Mouse (Mus musculus) hindlimb bud, embryonic 11.5 days (tissue): ENCODE measurements around the gene Ackr4.
A peak's percentile ranks its signal among the peaks of the same experiment; 100 is the strongest.

ENCODE experiments used
- DNase-seq: peaks from one replicate; pipeline ENCODE4 v3.0.0-alpha.2; 2012; ENCODE audit warnings: low read depth, low spot score; ENCODE audit errors: extremely low spot score

Gene Ackr4

GRCm38 (mm10) chr9:104107482-104107881 lies 19.3 kb downstream of the Ackr4 start:
- DNase-seq, result no peak

GRCm38 (mm10) chr9:104106930-104107329 lies 19.8 kb downstream of the Ackr4 start:
- DNase-seq, result no peak

- DNase-seq, result no peak
These were observed 21.7 kb downstream of the Ackr4 start for GRCm38 (mm10) chr9:104104986-104105385.

DNA sequence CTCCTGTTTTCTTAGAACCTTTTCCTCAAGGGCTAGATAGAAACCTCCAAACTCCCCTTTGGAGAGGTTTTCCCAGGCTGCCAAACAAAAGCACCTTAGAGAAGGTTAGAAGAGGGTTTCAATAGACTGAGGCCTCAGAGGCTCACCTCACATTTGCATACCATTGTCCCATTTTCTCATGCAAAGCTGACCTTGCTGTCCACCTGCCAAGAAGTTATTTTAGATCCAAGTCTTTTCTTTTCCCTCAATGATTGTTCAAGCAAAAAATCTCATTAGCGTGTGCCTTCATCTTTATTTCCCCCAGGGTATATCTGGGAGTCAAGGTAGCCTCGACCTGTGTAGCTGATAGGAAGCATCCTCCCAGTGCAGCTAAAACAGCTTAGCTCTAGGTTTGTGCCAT lies 23.8 kb downstream of the Ackr4 start:
- no peak for DNase-seq

- DNase-seq, result no peak
These were observed 24.4 kb downstream of the Ackr4 start for GRCm38 (mm10) chr9:104102301-104102700.

DNA sequence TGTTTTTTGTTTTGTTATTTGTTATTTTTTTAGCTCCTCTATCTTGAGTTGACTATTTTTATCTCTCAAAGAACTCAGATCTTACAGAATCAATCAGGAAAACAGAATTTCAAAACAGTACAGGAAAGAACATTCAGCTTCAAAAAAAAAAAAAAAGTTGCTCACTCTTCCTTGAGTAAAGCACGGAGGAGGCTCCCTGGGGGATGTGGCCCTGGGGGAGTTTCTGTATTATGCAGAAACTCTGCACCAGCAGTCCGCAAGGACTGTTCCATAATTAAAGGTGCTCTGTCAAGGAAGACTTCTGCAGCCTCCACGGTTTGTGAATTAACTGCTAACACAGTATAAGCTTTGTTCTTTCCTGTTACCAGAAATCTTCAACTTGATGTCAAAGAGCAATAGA lies 25.3 kb downstream of the Ackr4 start:
- no peak for DNase-seq

GRCm38 (mm10) chr9:104100822-104101221 lies 25.9 kb downstream of the Ackr4 start:
- DNase-seq, result no peak

GRCm38 (mm10) chr9:104099060-104099459 lies 27.7 kb downstream of the Ackr4 start:
- no peak for DNase-seq

DNA sequence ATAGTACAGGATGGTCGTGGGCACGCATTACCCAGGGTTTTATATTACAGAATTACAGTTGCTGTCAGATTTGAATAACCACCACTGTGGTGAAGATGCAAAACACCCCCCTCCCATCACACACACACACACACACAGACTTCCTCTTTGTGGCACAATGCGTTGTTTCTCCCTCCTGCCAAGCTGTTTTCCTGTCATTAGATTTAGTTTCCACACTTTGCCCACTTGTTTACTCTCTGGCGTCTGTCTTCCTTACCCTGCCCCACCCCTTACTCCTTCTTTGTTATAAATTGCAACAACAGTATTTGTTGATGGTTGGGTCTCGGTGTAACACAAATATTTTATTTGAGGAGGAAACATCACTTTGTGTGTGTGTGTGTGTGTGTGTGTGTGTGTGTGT lies 28.5 kb downstream of the Ackr4 start:
- no peak for DNase-seq

GRCm38 (mm10) chr9:104092945-104093344 lies 33.8 kb downstream of the Ackr4 start:
- no peak for DNase-seq

DNA sequence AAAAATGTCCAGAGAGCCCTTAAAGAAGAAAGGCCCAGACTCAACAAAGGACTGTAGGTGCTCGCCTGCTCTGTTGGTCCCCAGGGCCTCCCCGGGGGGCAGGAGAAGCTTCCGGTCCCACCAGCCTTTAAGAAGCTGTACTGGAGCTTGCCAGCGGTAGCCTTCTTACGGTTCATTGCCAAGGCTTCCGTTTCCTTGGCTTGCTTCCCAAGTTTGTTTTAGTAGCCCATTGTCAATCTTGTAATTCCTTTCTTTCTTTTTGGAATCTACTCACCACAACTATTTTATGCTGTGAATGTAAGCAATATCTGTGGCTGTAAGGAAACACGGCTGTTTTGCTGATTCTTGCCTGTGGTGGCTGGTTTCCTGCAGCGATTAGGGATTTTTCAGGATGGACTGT lies 38.2 kb downstream of the Ackr4 start:
- no peak for DNase-seq

DNA sequence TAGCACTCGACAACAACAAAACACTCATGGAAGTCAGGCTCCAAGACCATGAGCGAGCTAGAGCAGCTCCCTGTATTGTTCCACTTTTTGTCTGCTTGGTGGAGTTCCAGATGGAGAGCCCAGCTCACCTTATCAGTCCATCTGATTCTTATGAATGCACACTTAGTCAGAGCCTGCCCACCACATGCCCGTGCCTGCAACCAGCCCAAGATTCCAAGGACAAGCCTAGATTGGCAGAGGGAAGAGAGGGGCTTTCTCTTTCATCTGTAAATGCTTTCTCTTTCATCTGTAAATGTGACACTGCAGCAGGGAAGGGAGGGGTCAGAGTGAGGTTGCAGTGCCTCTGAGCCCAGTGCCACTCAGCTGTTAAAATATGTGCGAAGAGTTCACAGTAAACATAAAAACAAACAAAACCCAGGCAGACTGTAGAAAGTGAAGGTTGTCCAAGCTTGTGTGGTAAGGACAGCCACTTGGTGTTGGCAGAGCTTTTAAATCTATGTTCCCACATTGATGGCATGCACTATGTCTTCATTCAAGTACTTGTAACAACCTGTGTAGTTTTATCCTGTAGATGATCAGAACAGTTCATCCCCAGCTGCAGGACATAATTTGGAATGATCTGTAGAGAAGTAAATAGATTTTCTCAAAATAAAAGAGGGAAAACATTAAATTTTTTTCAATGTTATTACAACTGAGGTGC lies 40.9 kb downstream of the Ackr4 start:
- no peak for DNase-seq

DNA sequence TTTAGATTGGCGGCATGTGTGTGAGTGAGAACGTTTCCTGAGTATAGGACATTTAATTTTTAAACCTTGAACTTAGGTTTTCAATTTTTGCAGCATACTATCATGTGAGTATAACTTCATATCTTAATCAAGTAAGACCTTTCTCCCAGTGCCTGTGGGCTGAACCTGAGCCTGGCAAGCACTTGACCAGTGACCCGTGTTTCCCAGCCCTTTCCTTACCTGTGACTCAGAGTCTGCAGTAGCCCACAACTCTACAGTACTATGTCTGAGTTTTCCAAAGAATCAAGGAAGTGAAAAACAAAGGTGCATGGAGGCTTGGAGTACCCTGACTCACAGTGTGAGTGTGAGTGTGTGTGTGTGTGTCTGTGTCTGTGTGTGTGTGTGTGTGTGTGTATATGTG lies 46.7 kb downstream of the Ackr4 start:
- no peak for DNase-seq

DNA sequence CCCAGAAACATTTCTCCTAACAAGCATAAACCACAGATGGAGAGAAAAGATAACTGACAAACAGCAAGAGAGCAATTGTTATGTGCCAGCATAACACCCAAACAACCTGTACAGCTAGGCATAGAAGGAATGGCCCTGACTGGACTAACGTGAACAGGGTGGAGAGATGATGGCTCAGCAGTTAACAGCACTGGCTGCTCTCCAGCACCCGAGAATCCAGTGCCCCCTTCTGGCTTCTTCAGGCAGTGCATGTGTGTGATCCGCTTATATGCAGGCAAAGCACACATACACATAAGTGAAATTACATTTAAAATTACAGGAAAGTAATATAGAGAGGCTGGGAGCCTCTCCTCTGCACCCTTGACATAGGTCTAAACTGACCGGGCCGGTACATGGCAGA lies 47.4 kb downstream of the Ackr4 start:
- no peak for DNase-seq

DNA sequence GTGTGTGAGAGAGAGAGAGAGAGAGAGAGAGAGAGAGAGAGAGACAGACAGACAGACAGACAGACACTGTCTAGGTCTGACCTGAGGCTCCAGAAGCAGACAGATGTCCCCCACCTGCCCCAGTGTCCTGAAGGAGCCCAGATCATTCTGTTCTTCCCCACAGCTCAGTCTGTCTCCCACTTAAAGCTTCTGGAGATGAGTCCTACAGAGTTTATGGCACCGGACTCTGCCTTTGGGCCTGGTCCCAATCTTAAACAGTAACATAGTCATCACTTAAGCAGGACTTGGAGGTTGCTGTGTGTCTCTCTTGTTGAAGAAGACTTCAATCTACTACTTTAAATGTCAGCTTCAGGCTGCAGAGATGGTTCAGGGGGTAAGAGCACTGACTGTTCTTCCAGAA lies 48.0 kb downstream of the Ackr4 start:
- no peak for DNase-seq

GRCm38 (mm10) chr9:104075808-104076207 lies 50.9 kb downstream of the Ackr4 start:
- no peak for DNase-seq

DNA sequence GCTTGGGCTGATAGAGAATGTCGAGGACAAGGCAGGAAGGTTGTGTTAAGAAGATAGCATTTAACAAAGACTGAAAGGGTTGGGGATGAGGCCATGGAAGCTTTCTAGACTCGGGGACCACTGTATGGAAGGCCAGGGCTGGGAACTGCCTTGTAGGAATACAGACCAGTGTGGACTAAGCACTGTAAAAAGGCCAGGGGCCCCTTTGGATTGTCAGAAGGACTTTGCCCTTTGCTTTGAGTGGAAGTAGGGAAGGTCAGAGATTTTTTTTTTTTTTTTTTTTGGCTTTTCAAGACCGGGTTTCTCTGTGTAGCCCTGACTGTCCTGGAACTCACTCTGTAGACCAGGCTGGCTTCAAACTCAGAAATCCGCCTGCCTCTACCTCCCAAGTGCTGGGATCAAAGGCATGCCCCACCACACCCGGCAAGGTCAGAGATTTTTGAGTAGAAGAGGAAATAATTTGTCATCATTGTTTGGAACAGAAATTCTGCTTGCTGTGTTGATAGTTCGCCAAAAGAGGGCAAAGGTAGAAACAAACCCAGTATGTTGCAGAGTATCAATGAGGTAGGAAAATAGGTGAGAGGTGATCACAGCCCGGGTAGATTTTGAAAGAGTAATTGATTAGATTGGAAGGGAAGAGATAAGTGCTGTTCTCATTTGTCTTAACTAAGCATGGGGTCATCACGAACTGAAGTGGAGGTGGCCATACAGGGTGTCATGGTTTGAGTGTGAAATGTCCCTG lies 55.7 kb downstream of the Ackr4 start:
- no peak for DNase-seq

DNA sequence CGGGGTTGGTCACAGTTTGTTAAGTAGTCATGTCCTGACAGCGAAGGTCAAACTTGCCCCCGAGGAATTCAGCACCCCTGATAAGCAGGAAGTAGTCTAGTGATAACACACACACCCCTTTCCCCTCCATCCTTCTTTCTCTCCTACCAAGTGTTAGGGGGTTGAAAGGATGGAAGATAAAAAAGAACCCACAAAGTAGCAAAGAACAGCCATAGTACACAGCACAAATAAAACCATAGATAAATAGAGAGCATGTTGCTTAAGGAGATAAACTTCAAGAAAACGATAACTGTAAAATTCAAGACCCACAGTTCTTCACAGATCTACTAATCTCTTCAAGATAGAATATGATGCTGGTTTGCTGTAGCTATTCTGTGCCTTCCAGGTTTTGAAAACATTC lies 56.5 kb downstream of the Ackr4 start:
- DNase-seq, result no peak

DNA sequence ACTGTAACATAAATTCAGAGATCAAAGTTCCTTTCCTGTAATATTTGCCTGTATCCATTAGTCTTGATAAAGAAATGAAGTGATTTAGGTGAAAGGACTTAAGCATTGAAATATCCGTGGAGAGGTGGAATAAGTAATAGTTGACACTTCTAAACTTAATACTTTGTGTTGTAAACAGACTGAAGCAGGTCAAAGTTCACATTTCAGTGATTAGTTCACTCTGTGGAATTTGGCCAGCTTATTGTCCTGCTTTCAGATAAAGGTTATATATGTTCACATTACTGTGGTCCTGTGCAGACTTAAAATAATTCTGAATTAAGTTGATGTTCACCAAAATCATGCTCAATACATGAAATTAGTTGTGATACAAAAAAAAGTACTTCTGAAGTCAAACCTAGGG lies 62.2 kb downstream of the Ackr4 start:
- no peak for DNase-seq

GRCm38 (mm10) chr9:104063244-104063961 lies 63.3 kb downstream of the Ackr4 start, which contains the start of gene Acad11:
TSS of gene Acad11 (plus strand) at chr9:104063377.
- DNase-seq, result peak; percentile 97

- DNase-seq, result no peak
These were observed 64.1 kb downstream of the Ackr4 start, which contains the start of gene Uba5 for GRCm38 (mm10) chr9:104062430-104063243. TSS of gene Uba5 (minus strand) at chr9:104063134.
